Mouse (Mus musculus) midbrain, embryonic 16.5 days (tissue): Measurements from ENCODE around the gene Ift27. TPM values are rescaled to one million over a fixed set of nuclear protein-coding genes. Genes with fewer than 3 reads are reported as not detected.

Experiments
- polyA plus RNA-seq: library from polyadenylated mRNA; unstranded; fragments of >200 nt; fragmentation: Nextera tagmentation; extraction: Ambion mirVana; gene quantifications from 2 replicates; pipeline ENCODE4 v1.2.1, GENCODE M21; 2015

Ift27 gene
- polyA plus RNA-seq, 1 experiment from 2014 or later: 104 TPM

Other genes with a start within 250 kb of the Ift27 start
- gene Txn2, start 245.1 kb downstream of the Ift27 start, polyA plus RNA-seq: 187 and 190 TPM in 2 replicates
- gene Foxred2, start 217.4 kb downstream of the Ift27 start, polyA plus RNA-seq: 9.2 and 11.0 TPM in 2 replicates
- 164 and 166 TPM in 2 replicates for gene Eif3d, start 203.3 kb downstream of the Ift27 start, polyA plus RNA-seq
- gene Cacng2, start 54.1 kb downstream of the Ift27 start, polyA plus RNA-seq: 13.4 and 13.6 TPM in 2 replicates
- gene Pvalb, start 32.3 kb upstream of the Ift27 start, polyA plus RNA-seq: 1.3 and 1.8 TPM in 2 replicates
- gene Ncf4, start 70.7 kb upstream of the Ift27 start, polyA plus RNA-seq: 0.54 and 1.6 TPM in 2 replicates
- gene Csf2rb2, start 131.6 kb upstream of the Ift27 start, polyA plus RNA-seq: 0.08 and 0.11 TPM in 2 replicates
- gene Csf2rb, start 151.6 kb upstream of the Ift27 start, polyA plus RNA-seq: 0.35 and 0.48 TPM in 2 replicates
- gene Tex33, start 221.8 kb upstream of the Ift27 start, polyA plus RNA-seq: not detected in 2 replicates
- 15.3 and 22.8 TPM in 2 replicates for gene Tst, start 231.8 kb upstream of the Ift27 start, polyA plus RNA-seq
- 3.6 and 4.3 TPM in 2 replicates for gene Mpst, start 232.3 kb upstream of the Ift27 start, polyA plus RNA-seq